In the genomic region with DNA sequence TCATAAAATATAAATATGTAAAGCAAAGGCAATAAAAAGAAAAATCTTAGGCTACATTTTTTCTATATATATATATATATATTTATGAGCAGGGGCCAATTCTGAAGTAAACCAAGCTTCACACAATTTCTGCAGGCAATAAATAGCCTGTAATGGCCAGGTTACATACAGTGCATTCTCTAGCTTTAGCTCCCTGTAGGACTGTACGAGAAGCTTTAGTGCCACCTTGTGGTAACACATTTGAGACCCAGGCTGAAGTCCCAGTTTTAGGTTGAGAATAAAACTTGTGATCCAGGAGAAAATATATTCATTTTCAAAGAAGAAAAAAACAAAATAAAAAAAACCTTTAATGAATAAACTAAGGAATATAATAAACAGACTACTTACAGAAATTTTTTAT, we compare ENCODE assay signal across 9 mouse cellular contexts. TPM values are rescaled to one million over a fixed set of nuclear protein-coding genes. Genes with fewer than 3 reads are reported as not detected.
DNase-seq lines count a peak whose midpoint lies in the region; ATAC-seq lines count a peak whose summit lies in the region.
"Had no signal": no experiment of that assay in that cellular context is flagged by ENCODE, and none has a peak within 500 bp of the region (broad histone marks: within the 10 kb centered on the region; RNA-seq: fewer than 3 reads in every experiment).

No protein-coding gene starts in this region.

- no peak overlapping the region for H3K4me3 ChIP-seq in neural tube, embryonic 11.5 days (ENCODE audit: low read depth, low read length)
- no peak overlapping the region for H3K4me3 ChIP-seq in neural tube, embryonic 12.5 days
- H3K4me3 ChIP-seq: megakaryocyte, embryonic 14.5 days had no signal

- no peak overlapping the region for H3K9ac ChIP-seq in neural tube, embryonic 11.5 days (ENCODE audit: low read length)
- H3K9ac ChIP-seq in neural tube, embryonic 12.5 days, result no peak overlapping the region

- peak; percentile 67; the same call in 1 of the 2 replicates for ATAC-seq in neural tube, embryonic 11.5 days (ENCODE audit: insufficient read depth, low FRiP score, low TSS enrichment)
- ATAC-seq in neural tube, embryonic 12.5 days (ENCODE audit: low FRiP score, low read depth), result peak; percentile 82

- no peaks in the 10 kb centered on the region for H3K36me3 ChIP-seq in neural tube, embryonic 11.5 days (ENCODE audit: control insufficient read depth, insufficient read depth, low read length)
- H3K36me3 ChIP-seq in neural tube, embryonic 12.5 days, result no peaks in the 10 kb centered on the region

- H3K27me3 ChIP-seq in neural tube, embryonic 11.5 days (ENCODE audit: control insufficient read depth, insufficient read depth, low read length), result no peaks in the 10 kb centered on the region
- H3K27me3 ChIP-seq in neural tube, embryonic 12.5 days (replicated peaks), result no peaks in the 10 kb centered on the region
- H3K27me3 ChIP-seq: megakaryocyte, embryonic 14.5 days had no signal

- 31% methylated on average over 1 of the region's 1 CpGs for WGBS in neural tube, embryonic 11.5 days
- WGBS in large intestine, adult 2 months, result 8% methylated on average over 1 of the region's 1 CpGs
- WGBS in neural tube, embryonic 12.5 days, result 28% methylated on average over 1 of the region's 1 CpGs

- no peaks in the 10 kb centered on the region for H3K4me1 ChIP-seq in neural tube, embryonic 11.5 days (ENCODE audit: control insufficient read depth, insufficient read depth, low read length)
- no peaks in the 10 kb centered on the region for H3K4me1 ChIP-seq in neural tube, embryonic 12.5 days

- peak; percentile 4 for DNase-seq in adrenal gland, adult 2 months
- no peak for DNase-seq in adrenal gland, postnatal 4 days (ENCODE audit: low spot score in 2 of 2)
- DNase-seq in neural tube, embryonic 11.5 days (ENCODE audit: low spot score), result peak; percentile 17
- DNase-seq in neural tube, embryonic 10.5 days (ENCODE audit: extremely low spot score, low spot score), result no peak
- DNase-seq in forelimb bud, embryonic 11.5 days (ENCODE audit: low read depth, low spot score), result peak; percentile 51
- peak; percentile 1 for DNase-seq in large intestine, adult 2 months (ENCODE audit: low read depth, low spot score)
- no peak for DNase-seq in natural killer cell, adult 2 months (ENCODE audit: low spot score in 2 of 2)

- no peak overlapping the region for H3K27ac ChIP-seq in neural tube, embryonic 11.5 days (ENCODE audit: low read depth, low read length)
- no peak overlapping the region for H3K27ac ChIP-seq in neural tube, embryonic 12.5 days

- no peaks in the 10 kb centered on the region for H3K9me3 ChIP-seq in neural tube, embryonic 11.5 days (ENCODE audit: control insufficient read depth, low read length)
- H3K9me3 ChIP-seq in neural tube, embryonic 12.5 days, result no peaks in the 10 kb centered on the region
- H3K9me3 ChIP-seq: megakaryocyte, embryonic 14.5 days had no signal

- H3K4me2 ChIP-seq in neural tube, embryonic 11.5 days (ENCODE audit: low read depth), result no peak overlapping the region
- no peak overlapping the region for H3K4me2 ChIP-seq in neural tube, embryonic 12.5 days (replicated peaks)

RNA-seq across cellular contexts. Expression of a gene that starts 36.9 kb away (rescaled TPM):
- 10 to 100 TPM; 13.2 to 15.9 TPM for total RNA-seq in adrenal gland, adult 2 months (2021)
- 1.6 and 2.3 TPM in 2 replicates for polyA plus RNA-seq in adrenal gland, adult 2 months (2012; rRNA removed)
- 1 to 10 TPM; 2.4 to 4.6 TPM for total RNA-seq in adrenal gland, postnatal 4 days (2021)
- 0.32 and 0.34 TPM in 2 replicates for polyA plus RNA-seq in neural tube, embryonic 11.5 days (2014; fragmentation: Nextera tagmentation; extraction: Ambion mirVana)
- polyA plus RNA-seq in large intestine, adult 2 months (2012; rRNA removed), result 5.5 and 7.3 TPM in 2 replicates
- 0.39 and 0.84 TPM in 2 replicates for polyA plus RNA-seq in neural tube, embryonic 12.5 days (2016; fragmentation: Nextera tagmentation; extraction: Ambion mirVana)

Comparison
In these comparisons a context has a peak if more than half of its experiments do, and no peak if none do; other contexts are left out.
1. DNase-seq: peak in adrenal gland, adult 2 months (single experiment), neural tube, embryonic 11.5 days (single experiment), forelimb bud, embryonic 11.5 days (single experiment) and large intestine, adult 2 months (single experiment); none in adrenal gland, postnatal 4 days (0 of 2), neural tube, embryonic 10.5 days (single experiment) and natural killer cell, adult 2 months (0 of 2).